Mouse (Mus musculus) left cerebral cortex, adult 9 months (tissue): ENCODE results near the gene Gm4302.
"Not testable (repeated sequence)": the region's sequence is repeated elsewhere in the genome, so short reads cannot be mapped to it uniquely, and the experiment has no call there.

ENCODE experiments used
- DNase-seq, 2 experiments: peaks; one replicate each; pipeline ENCODE4 v3.0.0; 2022; ENCODE audit warnings: low spot score in 2 of 2

Gm4302 gene

DNA sequence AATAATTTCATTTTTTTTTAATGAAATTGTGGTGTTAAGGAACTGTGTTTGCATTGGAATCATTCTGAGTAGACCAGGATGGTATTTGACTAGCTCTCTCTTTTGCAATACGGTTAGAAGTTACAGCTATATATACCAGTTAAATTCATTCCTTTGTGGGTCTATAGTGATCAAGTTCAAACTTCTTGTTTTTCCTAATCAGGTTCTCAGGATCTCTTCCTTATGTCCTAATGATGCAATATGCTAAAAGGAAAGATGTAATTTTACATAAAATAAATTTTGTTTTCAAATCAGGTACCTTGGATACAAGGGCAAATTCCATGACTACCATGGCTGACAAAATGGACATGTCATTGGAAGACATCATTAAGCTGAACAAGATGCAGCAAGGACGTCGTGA lies at the start of gene Gm4302:
Gene Gm4302, plus strand, starts transcription at position 301 of the 400 bp plus-strand sequence.
- DNase-seq: not testable (repeated sequence)

DNA sequence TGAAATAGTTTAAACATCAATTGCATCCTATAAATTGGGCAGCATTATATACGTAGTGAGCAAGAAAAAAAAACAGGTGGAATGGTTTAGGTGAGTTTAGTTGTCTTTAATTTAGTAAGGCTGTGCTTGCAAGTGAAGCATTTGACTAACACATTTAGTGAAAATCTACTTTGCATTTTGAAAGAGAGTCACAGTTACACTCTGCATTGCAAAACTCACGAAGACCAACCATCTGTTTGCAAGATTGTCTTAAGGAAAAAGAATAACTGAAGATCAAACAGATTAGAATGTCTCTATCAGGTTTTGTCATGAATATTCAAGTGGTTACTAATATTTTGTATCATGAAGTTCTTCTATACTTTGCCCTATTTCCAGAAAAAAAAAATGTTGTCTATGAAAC lies 44.5 kb upstream of the Gm4302 start:
- DNase-seq: no peak

DNA sequence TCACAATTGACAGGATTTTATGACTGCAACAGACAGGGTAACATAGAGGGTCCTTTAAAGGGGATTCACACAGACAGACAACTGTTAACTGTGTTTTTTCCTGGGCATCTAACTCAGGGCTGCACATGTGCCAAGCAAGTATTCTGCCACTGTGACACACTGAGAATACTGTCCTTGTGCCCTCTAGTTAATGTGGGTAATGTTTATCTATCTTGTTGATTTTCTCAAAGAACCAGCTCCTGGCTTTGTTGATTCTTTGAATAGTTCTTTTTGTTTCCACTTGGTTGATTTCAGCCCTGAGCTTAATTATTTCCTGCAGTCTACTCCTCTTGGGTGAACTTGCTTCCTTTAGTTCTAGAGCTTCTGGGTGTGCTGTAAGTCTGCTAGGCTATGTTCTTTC lies 40.5 kb upstream of the Gm4302 start:
- not testable (repeated sequence) for DNase-seq

GRCm38 (mm10) chr10:100335376-100335775 lies 5.3 kb upstream of the Gm4302 start, which contains the start of gene Gm4301:
Gm4301 (plus strand) TSS chr10:100335676.
- DNase-seq: not testable (repeated sequence)

DNA sequence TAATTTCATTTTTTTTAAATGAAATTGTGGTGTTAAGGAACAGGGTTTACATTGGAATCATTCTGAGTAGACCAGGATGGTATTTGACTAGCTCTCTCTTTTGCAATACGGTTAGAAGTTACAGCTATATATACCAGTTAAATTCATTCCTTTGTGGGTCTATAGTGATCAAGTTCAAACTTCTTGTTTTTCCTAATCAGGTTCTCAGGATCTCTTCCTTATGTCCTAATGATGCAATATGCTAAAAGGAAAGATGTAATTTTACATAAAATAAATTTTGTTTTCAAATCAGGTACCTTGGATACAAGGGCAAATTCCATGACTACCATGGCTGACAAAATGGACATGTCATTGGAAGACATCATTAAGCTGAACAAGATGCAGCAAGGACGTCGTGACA lies 5.0 kb downstream of the Gm4302 start, which contains the start of gene Gm4303:
Gene Gm4303, plus strand, starts transcription at position 301 of the 400 bp plus-strand sequence.
- DNase-seq: not testable (repeated sequence)

DNA sequence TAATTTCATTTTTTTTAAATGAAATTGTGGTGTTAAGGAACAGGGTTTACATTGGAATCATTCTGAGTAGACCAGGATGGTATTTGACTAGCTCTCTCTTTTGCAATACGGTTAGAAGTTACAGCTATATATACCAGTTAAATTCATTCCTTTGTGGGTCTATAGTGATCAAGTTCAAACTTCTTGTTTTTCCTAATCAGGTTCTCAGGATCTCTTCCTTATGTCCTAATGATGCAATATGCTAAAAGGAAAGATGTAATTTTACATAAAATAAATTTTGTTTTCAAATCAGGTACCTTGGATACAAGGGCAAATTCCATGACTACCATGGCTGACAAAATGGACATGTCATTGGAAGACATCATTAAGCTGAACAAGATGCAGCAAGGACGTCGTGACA lies 10.2 kb downstream of the Gm4302 start, which contains the start of gene Gm4305:
Gene Gm4305, plus strand, starts transcription at position 301 of the 400 bp plus-strand sequence.
- not testable (repeated sequence) for DNase-seq

DNA sequence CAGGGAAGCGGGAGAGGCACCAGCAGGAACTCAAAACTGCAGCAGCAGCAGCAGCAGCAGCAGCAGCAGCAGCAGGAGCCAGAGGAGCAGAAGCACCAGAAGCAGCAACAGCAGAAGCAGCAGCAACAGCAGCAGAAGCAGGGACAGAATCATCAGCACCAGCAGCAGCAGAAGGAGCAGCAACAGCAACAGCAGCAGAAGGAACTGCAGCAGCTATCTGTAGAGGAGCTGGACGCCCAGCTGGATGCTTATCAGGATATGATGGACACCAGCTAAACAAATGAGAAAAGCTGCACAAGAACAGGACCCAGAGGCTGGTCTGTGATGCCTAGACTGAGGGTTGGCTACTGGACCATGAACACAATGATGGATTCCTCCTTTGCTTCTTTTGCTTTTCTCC lies 16.2 kb downstream of the Gm4302 start:
- peak in 1 of 2 experiments; percentile 1 for DNase-seq

GRCm38 (mm10) chr10:100361038-100361437 lies 20.4 kb downstream of the Gm4302 start, which contains the start of gene Gm4307:
Gm4307 (plus strand) TSS chr10:100361338.
- DNase-seq: not testable (repeated sequence)

GRCm38 (mm10) chr10:100382460-100382859 lies 41.8 kb downstream of the Gm4302 start, which contains the start of gene Gm4312:
Gm4312 (minus strand) TSS chr10:100382560.
- DNase-seq: not testable (repeated sequence)
